Mouse (Mus musculus): ENCODE measurements around the gene Chrdl2.
"Not testable (repeated sequence)": the region's sequence is repeated elsewhere in the genome, so short reads cannot be mapped to it uniquely, and the experiment has no call there.

DNA sequence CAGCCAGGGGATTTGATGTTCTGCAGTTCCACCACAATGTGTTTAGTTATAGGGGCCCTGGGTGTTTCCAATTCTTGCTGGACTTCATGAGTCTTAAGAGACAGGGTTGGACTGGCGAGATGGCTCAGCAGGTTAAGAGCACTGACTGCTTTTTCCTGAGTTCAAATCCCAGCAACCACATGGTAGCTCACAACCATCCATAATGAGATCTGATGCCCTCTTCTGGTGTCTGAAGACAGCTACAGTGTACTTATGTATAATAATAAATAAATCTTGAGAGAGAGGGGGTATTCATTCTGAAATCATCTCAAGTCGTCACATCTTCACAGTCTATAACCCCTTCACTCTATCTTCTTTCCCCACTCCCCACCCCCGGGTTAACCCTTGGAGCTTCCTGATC lies 33.1 kb upstream of the Chrdl2 start:
- not testable (repeated sequence) for TF ChIP-seq GATA1 (IDR thresholded peaks at IDR 0.05; ENCODE audit: borderline replicate concordance, low read length); FLI1 (IDR thresholded peaks at IDR 0.05; ENCODE audit: low read length)

Measured in megakaryocyte, embryonic 14.5 days (primary cell).